Mouse (Mus musculus): Measurements from ENCODE around the gene Fam181b. TPM values are rescaled to one million over a fixed set of nuclear protein-coding genes. Genes with fewer than 3 reads are reported as not detected.

Fam181b gene
- total RNA-seq (2021) (1 to 10 TPM; 4.4 to 5.0 TPM), polyA plus RNA-seq (2012; rRNA removed) (1.3 and 1.4 TPM in 2 replicates)
- long read RNA-seq, transcript Fam181b-201 (1 exons, 2,003 nt) = major isoform, 7 of 7 reads
- long read RNA-seq, partial matches to known transcripts = 0 of 7 reads
- long read RNA-seq, other reads (novel, unspliced or antisense) = 0 of 7 reads

DNA sequence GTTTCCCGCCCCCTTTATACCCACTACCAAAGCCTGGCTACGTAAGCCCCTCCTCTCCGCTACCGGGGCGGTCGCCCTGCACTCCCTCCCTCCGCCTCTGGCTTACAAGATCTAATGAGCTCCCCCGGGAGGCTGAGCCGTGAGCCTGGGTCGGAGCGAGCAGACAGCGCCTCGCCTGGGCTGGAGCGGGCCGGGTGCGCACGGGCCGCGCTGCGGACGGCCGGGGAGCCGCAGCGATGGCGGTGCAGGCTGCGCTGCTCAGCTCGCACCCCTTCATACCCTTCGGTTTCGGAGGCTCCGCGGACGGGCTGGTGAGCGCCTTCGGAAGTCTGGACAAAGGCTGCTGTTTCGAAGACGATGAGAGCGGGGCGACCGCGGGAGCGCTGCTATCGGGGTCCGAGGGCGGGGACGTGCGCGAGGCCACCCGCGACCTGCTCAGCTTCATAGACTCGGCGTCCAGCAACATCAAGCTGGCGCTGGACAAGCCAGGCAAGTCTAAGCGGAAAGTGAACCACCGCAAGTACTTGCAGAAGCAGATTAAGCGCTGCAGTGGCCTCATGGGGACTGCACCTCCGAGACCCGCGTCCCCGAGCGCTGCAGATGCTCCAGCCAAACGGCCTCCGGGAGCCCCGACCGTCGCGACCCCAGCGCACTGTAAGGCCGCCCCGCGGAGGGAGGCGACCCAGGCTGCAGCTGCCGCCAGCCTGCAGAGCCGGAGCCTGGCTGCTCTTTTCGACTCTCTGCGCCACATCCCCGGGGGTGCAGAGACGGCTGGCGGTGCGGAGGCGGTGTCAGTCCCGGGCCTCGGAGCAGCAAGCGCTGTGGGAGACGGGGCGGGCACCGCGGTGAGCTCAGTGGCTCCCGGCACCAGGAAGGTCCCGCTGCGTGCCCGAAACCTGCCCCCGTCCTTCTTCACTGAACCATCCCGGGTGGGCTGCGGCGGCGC lies at the start of gene Fam181b:
Fam181b (plus strand) TSS at position 81 of the 946 bp plus-strand sequence.
- H3K36me3 ChIP-seq (ENCODE audit: control insufficient read depth, insufficient read depth, low read length) = no peaks in the 10 kb centered on the region; the same call in 1 of the 2 replicates
- no peaks in the 10 kb centered on the region for H3K79me2 ChIP-seq (replicated peaks; ENCODE audit: control insufficient read depth, insufficient read depth, low read length)
- TF ChIP-seq EP300 (IDR thresholded peaks at IDR 0.05; ENCODE audit: insufficient read depth, low read depth, low read length) = 0 out of 2 replicates have a peak, but pooled peaks have one; percentile 14
- TF ChIP-seq POLR2A (IDR thresholded peaks at IDR 0.05; ENCODE audit: insufficient read depth, low read depth, low read length) = peak; percentile 74
- TF ChIP-seq CTCF (IDR thresholded peaks at IDR 0.05) = peak; percentile 70
- H3K27me3 ChIP-seq (ENCODE audit: control insufficient read depth, insufficient read depth, low read length) = 0 out of 2 replicates have a peak, but pooled peaks cover 2% of the 10 kb centered on the region
- H3K4me1 ChIP-seq (ENCODE audit: control insufficient read depth, insufficient read depth, low read length) = peaks cover 2% of the 10 kb centered on the region
- peak within 1 kb of the TSS; percentile 85 for H3K9ac ChIP-seq (ENCODE audit: low read depth, low read length)
- H3K27ac ChIP-seq = peak within 1 kb of the TSS; percentile 81
- intact Hi-C loops (cut with DNase I) = loop anchor here (1.0 to 5.0 kb wide), 2 partner anchors 13 to 73 kb away; no protein-coding TSS in a partner anchor
- peak within 1 kb of the TSS; percentile 86 for H3K4me3 ChIP-seq
- peak; percentile 82 for DNase-seq
- under 1% methylated on average over 94 of the region's 96 CpGs for WGBS

DNA sequence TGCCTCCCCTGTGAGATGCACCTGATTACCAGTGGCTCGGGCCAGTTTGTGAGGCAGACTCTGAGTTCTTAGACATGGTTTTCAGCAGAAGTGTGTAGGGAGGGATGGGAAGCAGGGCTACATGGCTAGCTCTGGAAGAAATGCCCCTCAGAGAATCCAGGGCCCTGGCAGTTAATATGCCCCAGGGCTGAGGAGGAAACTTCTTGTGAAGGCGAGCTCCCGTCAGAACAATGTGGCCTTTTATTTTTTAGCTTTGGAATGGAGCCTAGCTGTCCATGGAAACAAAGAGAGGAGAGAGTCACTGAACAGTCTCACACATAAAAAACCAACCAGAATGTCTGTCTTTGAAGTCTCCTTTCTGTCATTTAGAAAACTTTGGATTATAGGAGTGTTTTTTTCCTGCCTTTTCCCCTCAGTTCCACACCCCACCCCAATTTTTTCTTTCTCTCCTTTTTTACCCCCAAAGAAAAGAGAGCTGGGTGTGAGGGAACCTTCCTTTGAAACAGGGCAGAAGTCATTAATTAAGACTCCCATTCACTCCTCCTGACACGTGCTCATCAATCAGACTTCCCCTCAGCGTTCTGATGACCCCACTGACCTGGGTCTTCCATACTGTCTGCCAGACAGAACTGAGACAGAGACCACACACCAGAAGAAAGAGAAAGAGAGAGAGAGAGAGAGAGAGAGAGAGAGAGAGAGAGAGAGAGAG lies 41.7 kb upstream of the Fam181b start:
- no peaks in the 10 kb centered on the region for H3K79me2 ChIP-seq (replicated peaks; ENCODE audit: control insufficient read depth, insufficient read depth, low read length)
- H3K4me3 ChIP-seq = no peak overlapping the region
- 32% methylated on average over 5 of the region's 5 CpGs for WGBS
- H3K9ac ChIP-seq (ENCODE audit: low read depth, low read length) = no peak overlapping the region
- peaks cover 2% of the 10 kb centered on the region; the same call in 1 of the 2 replicates for H3K4me1 ChIP-seq (ENCODE audit: control insufficient read depth, insufficient read depth, low read length)
- no peak overlapping the region; the same call in 1 of the 2 replicates for H3K27ac ChIP-seq
- no peaks in the 10 kb centered on the region for H3K36me3 ChIP-seq (ENCODE audit: control insufficient read depth, insufficient read depth, low read length)
- intact Hi-C loops (cut with DNase I) = no loop called here
- H3K27me3 ChIP-seq (ENCODE audit: control insufficient read depth, insufficient read depth, low read length) = no peaks in the 10 kb centered on the region
- no peak for TF ChIP-seq CTCF (IDR thresholded peaks at IDR 0.05)
- no peak for TF ChIP-seq POLR2A (IDR thresholded peaks at IDR 0.05; ENCODE audit: insufficient read depth, low read depth, low read length)
- no peak for TF ChIP-seq EP300 (IDR thresholded peaks at IDR 0.05; ENCODE audit: insufficient read depth, low read depth, low read length)
- DNase-seq = no peak

DNA sequence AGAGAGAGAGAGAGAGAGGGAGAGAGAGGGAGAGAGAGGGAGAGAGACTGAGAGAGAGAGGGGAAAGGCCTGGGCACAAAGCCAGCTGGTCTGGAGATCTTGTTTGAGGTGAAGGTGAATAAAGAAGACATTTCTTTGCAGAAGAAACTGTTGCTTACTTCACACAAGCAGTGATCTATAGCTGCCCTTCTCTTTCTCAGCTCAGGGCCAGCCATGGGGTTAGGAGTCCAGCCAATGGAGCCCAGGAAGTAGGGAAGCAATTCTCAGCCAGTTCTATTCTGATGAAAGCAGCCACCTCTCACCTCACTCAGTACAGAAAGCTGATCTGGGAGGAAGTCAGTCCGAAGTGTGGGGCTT lies 41.2 kb upstream of the Fam181b start:
- peak; percentile 21 to 30 for DNase-seq
- Histone ChIP-seq H3K9ac (ENCODE audit: low read depth, low read length) (no peak overlapping the region), H3K36me3 (ENCODE audit: control insufficient read depth, insufficient read depth, low read length) (no peaks in the 10 kb centered on the region), H3K4me1 (ENCODE audit: control insufficient read depth, insufficient read depth, low read length) (peaks cover 2% of the 10 kb centered on the region; the same call in 1 of the 2 replicates), H3K27ac (peak overlapping the region; percentile 38), H3K79me2 (replicated peaks; ENCODE audit: control insufficient read depth, insufficient read depth, low read length) (no peaks in the 10 kb centered on the region), H3K27me3 (ENCODE audit: control insufficient read depth, insufficient read depth, low read length) (no peaks in the 10 kb centered on the region), H3K4me3 (no peak overlapping the region)
- no peak for TF ChIP-seq EP300 (IDR thresholded peaks at IDR 0.05; ENCODE audit: insufficient read depth, low read depth, low read length)
- no peak for TF ChIP-seq POLR2A (IDR thresholded peaks at IDR 0.05; ENCODE audit: insufficient read depth, low read depth, low read length)
- TF ChIP-seq CTCF (IDR thresholded peaks at IDR 0.05) = no peak
- intact Hi-C loops (cut with DNase I) = no loop called here
- 7% methylated on average over 1 of the region's 1 CpGs for WGBS

DNA sequence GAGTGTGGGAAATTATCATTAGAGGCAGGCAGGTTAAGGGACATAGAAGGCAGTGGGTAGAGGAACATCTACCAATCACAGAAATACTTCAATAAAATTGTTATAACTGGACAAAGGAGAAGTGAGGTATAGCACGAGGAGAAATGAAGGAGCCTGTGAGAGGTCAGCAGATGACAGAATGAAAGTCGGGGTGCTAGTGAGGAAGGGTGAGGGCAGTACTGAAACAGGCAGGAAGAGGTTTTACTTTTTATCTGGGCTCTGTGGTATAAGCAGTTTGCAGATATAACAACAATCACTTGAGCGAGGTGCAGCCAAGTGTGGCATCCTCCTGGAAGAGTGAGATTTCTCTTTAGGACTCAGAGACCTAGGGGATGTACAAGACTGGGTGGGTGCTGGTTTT lies 40.1 kb upstream of the Fam181b start:
- intact Hi-C loops (cut with DNase I) = no loop called here
- peaks cover 2% of the 10 kb centered on the region; the same call in 1 of the 2 replicates for H3K4me1 ChIP-seq (ENCODE audit: control insufficient read depth, insufficient read depth, low read length)
- no peak overlapping the region for H3K4me3 ChIP-seq
- H3K27ac ChIP-seq = no peak overlapping the region
- 67% methylated on average over 3 of the region's 3 CpGs for WGBS
- TF ChIP-seq EP300 (IDR thresholded peaks at IDR 0.05; ENCODE audit: insufficient read depth, low read depth, low read length) (no peak), POLR2A (IDR thresholded peaks at IDR 0.05; ENCODE audit: insufficient read depth, low read depth, low read length) (no peak), CTCF (IDR thresholded peaks at IDR 0.05) (no peak)
- no peaks in the 10 kb centered on the region for H3K36me3 ChIP-seq (ENCODE audit: control insufficient read depth, insufficient read depth, low read length)
- H3K27me3 ChIP-seq (ENCODE audit: control insufficient read depth, insufficient read depth, low read length) = no peaks in the 10 kb centered on the region
- no peak for DNase-seq
- H3K79me2 ChIP-seq (replicated peaks; ENCODE audit: control insufficient read depth, insufficient read depth, low read length) = no peaks in the 10 kb centered on the region
- no peak overlapping the region for H3K9ac ChIP-seq (ENCODE audit: low read depth, low read length)

DNA sequence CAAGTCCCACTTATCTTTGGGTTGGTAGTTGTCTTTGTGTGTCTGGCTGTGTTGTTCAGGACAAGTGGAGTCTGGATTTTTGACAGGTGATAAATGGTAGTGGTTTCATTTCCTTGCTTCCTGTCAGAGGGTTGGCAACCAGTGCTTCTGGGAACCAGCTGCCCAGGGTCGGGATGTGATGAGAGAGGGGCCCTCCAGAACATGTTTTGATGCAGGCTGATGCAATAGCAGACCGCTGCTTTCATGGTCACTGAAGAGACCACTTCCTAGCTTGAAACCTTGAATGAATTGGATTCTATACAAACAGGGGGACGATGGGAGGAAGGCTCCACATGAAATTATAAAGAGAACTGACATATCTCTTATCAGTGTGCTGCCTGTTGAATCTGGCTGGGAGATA lies 35.3 kb upstream of the Fam181b start:
- Histone ChIP-seq H3K4me3 (no peak overlapping the region), H3K4me1 (ENCODE audit: control insufficient read depth, insufficient read depth, low read length) (no peaks in the 10 kb centered on the region), H3K27ac (no peak overlapping the region), H3K36me3 (ENCODE audit: control insufficient read depth, insufficient read depth, low read length) (no peaks in the 10 kb centered on the region; the same call in 1 of the 2 replicates), H3K79me2 (replicated peaks; ENCODE audit: control insufficient read depth, insufficient read depth, low read length) (no peaks in the 10 kb centered on the region), H3K27me3 (ENCODE audit: control insufficient read depth, insufficient read depth, low read length) (no peaks in the 10 kb centered on the region), H3K9ac (ENCODE audit: low read depth, low read length) (no peak overlapping the region)
- WGBS = 27% methylated on average over 3 of the region's 3 CpGs
- DNase-seq = no peak
- intact Hi-C loops (cut with DNase I) = no loop called here
- TF ChIP-seq EP300 (IDR thresholded peaks at IDR 0.05; ENCODE audit: insufficient read depth, low read depth, low read length) (no peak), POLR2A (IDR thresholded peaks at IDR 0.05; ENCODE audit: insufficient read depth, low read depth, low read length) (no peak), CTCF (IDR thresholded peaks at IDR 0.05) (no peak)
